Mouse (Mus musculus): Measurements from ENCODE around the gene Fzr1. TPM values are rescaled to one million over a fixed set of nuclear protein-coding genes. Genes with fewer than 3 reads are reported as not detected.

The Fzr1 gene
- polyA plus RNA-seq, 1 experiment from 2014 or later: 85.7 TPM

- H3K9ac ChIP-seq: no peak overlapping the region
- no peak overlapping the region for H3K27ac ChIP-seq
Measured at GRCm38 (mm10) chr10:81355533-81355932, 22.8 kb downstream of the Fzr1 start.

GRCm38 (mm10) chr10:81354738-81355477 is 23.4 kb downstream of the Fzr1 start:
- H3K4me3 ChIP-seq (replicated peaks): no peak overlapping the region
- H3K4me2 ChIP-seq (replicated peaks): no peak overlapping the region
- H3K9me3 ChIP-seq: no peaks in the 10 kb centered on the region
- WGBS: 74% methylated on average over 9 of the region's 9 CpGs
- H3K4me1 ChIP-seq (replicated peaks): peaks cover 35% of the 10 kb centered on the region
- H3K27me3 ChIP-seq (replicated peaks): no peaks in the 10 kb centered on the region
- H3K36me3 ChIP-seq: no peaks in the 10 kb centered on the region
- no peak overlapping the region for H3K27ac ChIP-seq
- peak overlapping the region; percentile 13; the same call in 1 of the 2 replicates for H3K9ac ChIP-seq
- no peak for ATAC-seq

More at GRCm38 (mm10) chr10:81355533-81355932, 22.8 kb downstream of the Fzr1 start:
- Histone ChIP-seq H3K27me3 (replicated peaks) (no peaks in the 10 kb centered on the region), H3K4me3 (replicated peaks) (no peak overlapping the region), H3K36me3 (no peaks in the 10 kb centered on the region), H3K9me3 (no peaks in the 10 kb centered on the region), H3K4me1 (replicated peaks) (peaks cover 38% of the 10 kb centered on the region), H3K4me2 (replicated peaks) (no peak overlapping the region)
- ATAC-seq: no peak
- 88% methylated on average over 4 of the region's 4 CpGs for WGBS

DNA sequence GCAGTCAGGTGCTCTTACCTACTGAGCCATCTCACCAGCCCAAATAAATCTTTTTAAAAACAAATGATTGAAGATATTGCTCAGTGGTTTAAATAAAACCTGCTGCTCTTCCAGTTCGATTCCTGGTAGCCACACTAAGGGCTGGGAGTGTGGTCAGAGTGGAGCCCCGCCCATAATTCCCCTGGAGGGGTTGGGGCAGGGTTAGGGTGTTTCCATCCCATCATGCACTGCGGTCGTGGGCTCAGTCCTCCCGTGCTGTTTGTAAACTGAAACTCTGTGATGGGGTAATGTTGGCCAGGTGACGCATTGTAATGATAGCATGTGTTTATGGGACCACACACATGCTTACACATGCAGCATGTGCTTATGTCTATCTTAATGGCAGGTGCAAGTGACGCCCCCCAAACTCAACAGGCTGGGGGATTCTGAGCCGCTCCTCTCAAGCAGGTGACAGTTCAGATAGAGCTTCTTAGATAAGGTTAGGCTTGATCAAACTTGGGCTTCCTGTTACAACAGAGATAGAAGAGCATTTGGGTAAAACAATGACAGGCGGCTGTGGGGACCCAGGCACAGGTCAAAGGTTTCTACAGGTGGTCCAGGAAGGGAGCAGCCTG is 26.5 kb downstream of the Fzr1 start:
- peak overlapping the region; percentile 40; the same call in 1 of the 2 replicates for H3K27ac ChIP-seq
- 0 out of 2 replicates have a peak, but pooled peaks cover 6% of the 10 kb centered on the region for H3K36me3 ChIP-seq
- H3K9ac ChIP-seq: no peak overlapping the region; the same call in 1 of the 2 replicates
- H3K4me2 ChIP-seq (replicated peaks): peak overlapping the region; percentile 35; the same call in 1 of the 2 replicates
- no peaks in the 10 kb centered on the region for H3K27me3 ChIP-seq (replicated peaks)
- peaks cover 37% of the 10 kb centered on the region for H3K4me1 ChIP-seq (replicated peaks)
- no peaks in the 10 kb centered on the region for H3K9me3 ChIP-seq
- WGBS: 14% methylated on average over 9 of the region's 9 CpGs
- no peak for ATAC-seq
- no peak overlapping the region for H3K4me3 ChIP-seq (replicated peaks)

DNA sequence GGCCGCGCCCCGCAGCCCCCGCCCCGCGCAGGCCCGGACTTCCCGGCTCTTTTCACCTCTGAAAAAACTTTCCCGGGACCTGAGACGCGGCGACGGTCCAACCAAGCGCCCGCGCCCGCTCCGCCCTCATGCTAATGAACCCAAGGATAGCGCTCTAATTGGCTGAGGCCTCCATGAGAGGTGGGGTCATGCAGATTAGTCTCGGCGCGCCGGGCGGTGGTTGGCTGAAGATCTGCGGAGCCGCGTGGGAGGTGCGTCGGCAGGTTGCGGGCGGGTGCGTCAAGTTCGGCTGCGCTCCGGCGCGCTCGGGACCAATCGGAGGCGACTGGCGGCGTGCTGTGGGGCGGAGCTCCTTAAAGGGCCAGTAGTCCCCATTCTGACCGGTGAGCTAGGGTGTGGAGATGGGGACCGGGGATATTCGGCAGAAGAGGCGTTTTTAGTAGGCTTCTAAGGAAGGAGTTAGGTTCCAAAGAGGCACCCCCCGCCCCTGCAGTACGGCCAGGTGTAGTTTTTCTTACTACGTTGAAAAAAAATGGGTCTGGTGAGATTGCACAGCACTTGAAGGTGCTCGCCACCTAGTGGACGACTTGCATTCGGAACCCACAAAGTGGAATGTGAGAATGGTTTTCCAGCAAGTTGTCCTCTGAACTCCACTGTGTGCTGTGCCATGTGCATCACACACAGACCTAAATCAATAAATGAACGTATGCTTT is 27.8 kb downstream of the Fzr1 start, which contains the start of gene Hmg20b:
Gene Hmg20b, minus strand, starts transcription at position 130 of the 713 bp plus-strand sequence.
- Histone ChIP-seq H3K4me3 (replicated peaks) (peak within 1 kb of the TSS; percentile 78), H3K4me1 (replicated peaks) (peaks cover 37% of the 10 kb centered on the region), H3K36me3 (0 out of 2 replicates have a peak, but pooled peaks cover 9% of the 10 kb centered on the region), H3K9me3 (no peaks in the 10 kb centered on the region), H3K27ac (peak within 1 kb of the TSS; percentile 78), H3K4me2 (replicated peaks) (peak within 1 kb of the TSS; percentile 84), H3K9ac (peak within 1 kb of the TSS; percentile 82), H3K27me3 (replicated peaks) (no peaks in the 10 kb centered on the region)
- peak; percentile 93 for ATAC-seq
- WGBS: under 1% methylated on average over 54 of the region's 54 CpGs

DNA sequence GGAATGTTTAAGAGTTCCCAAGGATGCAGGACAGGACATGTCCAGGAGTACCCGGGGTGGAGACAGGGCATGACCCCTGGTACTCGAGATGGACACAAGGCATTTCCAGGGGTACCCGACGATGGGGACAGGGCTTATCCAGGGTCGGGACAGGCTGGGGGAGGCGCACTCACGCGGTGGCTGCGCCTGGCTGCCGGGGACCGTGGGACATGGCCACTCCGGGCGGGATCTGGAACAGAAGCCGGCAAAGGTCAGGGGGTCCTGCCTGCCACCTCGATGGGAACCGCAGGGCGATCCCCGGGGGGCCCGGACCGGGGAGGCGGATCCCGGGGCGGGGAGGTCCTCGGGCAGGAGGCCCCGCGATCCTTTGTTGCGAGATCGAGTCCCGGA is 28.4 kb downstream of the Fzr1 start:
- Histone ChIP-seq H3K4me1 (replicated peaks) (peaks cover 37% of the 10 kb centered on the region), H3K36me3 (0 out of 2 replicates have a peak, but pooled peaks cover 9% of the 10 kb centered on the region), H3K9ac (peak overlapping the region; percentile 82), H3K9me3 (no peaks in the 10 kb centered on the region), H3K27ac (peak overlapping the region; percentile 77), H3K4me2 (replicated peaks) (peak overlapping the region; percentile 84), H3K4me3 (replicated peaks) (peak overlapping the region; percentile 78), H3K27me3 (replicated peaks) (no peaks in the 10 kb centered on the region)
- under 1% methylated on average over 29 of the region's 29 CpGs for WGBS
- ATAC-seq: no peak; the same call in 1 of the 2 replicates

GRCm38 (mm10) chr10:81349146-81349545 is 29.2 kb downstream of the Fzr1 start:
- Histone ChIP-seq H3K4me2 (replicated peaks) (peak overlapping the region; percentile 84), H3K9me3 (no peaks in the 10 kb centered on the region), H3K27ac (peak overlapping the region; percentile 45; the same call in 1 of the 2 replicates), H3K36me3 (0 out of 2 replicates have a peak, but pooled peaks cover 9% of the 10 kb centered on the region), H3K4me3 (replicated peaks) (peak overlapping the region; percentile 78), H3K4me1 (replicated peaks) (peaks cover 37% of the 10 kb centered on the region), H3K9ac (peak overlapping the region; percentile 82), H3K27me3 (replicated peaks) (no peaks in the 10 kb centered on the region; the same call in 1 of the 2 replicates)
- ATAC-seq: peak; percentile 35
- 4% methylated on average over 12 of the region's 12 CpGs for WGBS

- Histone ChIP-seq H3K4me3 (replicated peaks) (peak overlapping the region; percentile 31), H3K9ac (peak overlapping the region; percentile 35; the same call in 1 of the 2 replicates), H3K9me3 (no peaks in the 10 kb centered on the region), H3K27ac (peak overlapping the region; percentile 59; the same call in 1 of the 2 replicates), H3K27me3 (replicated peaks) (peaks cover 13% of the 10 kb centered on the region), H3K36me3 (0 out of 2 replicates have a peak, but pooled peaks cover 9% of the 10 kb centered on the region), H3K4me1 (replicated peaks) (peaks cover 41% of the 10 kb centered on the region), H3K4me2 (replicated peaks) (peak overlapping the region; percentile 70)
- ATAC-seq: peak; percentile 37
- WGBS: 15% methylated on average over 54 of the region's 55 CpGs
Measured at GRCm38 (mm10) chr10:81346453-81347067, 31.8 kb downstream of the Fzr1 start.

DNA sequence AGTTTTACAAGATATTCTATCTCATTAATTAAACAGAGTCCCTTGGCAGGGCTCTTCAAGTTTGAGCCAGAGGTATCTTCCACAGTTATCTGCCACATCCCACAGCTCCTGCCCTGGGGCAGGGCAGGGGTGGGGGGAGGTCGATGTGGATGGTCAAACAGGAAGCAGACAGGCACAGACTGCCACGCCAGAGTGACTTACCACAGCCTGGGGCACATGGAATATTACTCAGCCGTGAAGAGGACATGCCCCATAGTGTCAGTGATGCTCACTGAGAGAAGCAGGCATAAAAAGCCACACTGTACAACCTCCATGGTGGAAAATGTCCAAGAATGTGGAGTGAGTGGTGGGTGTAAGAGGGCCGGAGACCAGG is 33.2 kb downstream of the Fzr1 start:
- peaks cover 45% of the 10 kb centered on the region for H3K4me1 ChIP-seq (replicated peaks)
- no peak for ATAC-seq

DNA sequence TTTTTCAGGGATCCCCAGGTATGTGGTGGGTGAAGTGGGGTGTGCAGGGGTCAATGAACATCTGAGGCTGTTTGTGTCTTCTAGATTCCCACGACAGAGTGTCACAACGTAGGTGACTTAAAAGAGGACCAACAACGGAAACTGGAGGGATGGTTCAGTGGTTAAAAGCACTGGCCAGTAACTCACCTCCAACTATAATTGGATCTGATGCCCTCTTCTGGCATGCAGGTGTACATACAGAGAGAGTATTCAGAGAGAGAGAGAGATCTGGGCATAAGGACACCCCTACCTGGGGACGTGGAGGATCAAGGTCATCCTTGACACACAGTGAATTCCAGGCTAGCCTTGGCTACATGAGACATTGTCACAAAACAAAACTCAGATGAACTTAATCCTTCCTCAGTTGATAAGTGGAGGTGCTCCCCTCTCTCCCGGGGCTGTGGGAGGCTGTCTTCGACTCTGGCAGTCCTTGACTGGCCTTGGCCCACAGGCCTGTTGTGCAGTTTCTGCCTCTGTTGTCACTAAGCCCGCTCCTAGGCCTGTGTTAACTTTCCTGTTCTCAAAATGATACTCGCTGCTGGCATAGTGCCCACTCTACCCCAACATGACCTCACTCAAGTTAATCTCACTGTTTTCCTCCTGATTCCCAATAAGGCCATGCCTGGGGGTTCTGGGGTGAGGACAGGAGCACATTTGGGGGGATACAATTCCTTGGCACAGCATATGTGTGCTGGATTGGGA is 33.7 kb downstream of the Fzr1 start:
- H3K27me3 ChIP-seq (replicated peaks): peaks cover 13% of the 10 kb centered on the region
- no peak overlapping the region for H3K4me3 ChIP-seq (replicated peaks)
- ATAC-seq: no peak
- no peaks in the 10 kb centered on the region for H3K9me3 ChIP-seq
- WGBS: 48% methylated on average over 8 of the region's 8 CpGs
- 0 out of 2 replicates have a peak, but pooled peaks cover 9% of the 10 kb centered on the region for H3K36me3 ChIP-seq
- no peak overlapping the region for H3K4me2 ChIP-seq (replicated peaks)
- peaks cover 42% of the 10 kb centered on the region for H3K4me1 ChIP-seq (replicated peaks)
- no peak overlapping the region for H3K27ac ChIP-seq
- H3K9ac ChIP-seq: no peak overlapping the region

More for the DNA sequence above, 33.2 kb downstream of the Fzr1 start:
- Histone ChIP-seq H3K4me3 (replicated peaks) (no peak overlapping the region), H3K36me3 (0 out of 2 replicates have a peak, but pooled peaks cover 9% of the 10 kb centered on the region), H3K27me3 (replicated peaks) (peaks cover 13% of the 10 kb centered on the region), H3K9me3 (no peaks in the 10 kb centered on the region), H3K4me2 (replicated peaks) (no peak overlapping the region), H3K9ac (no peak overlapping the region), H3K27ac (no peak overlapping the region)
- WGBS: 85% methylated on average over 4 of the region's 4 CpGs

- 5% methylated on average over 64 of the region's 67 CpGs for WGBS
- peaks cover 13% of the 10 kb centered on the region for H3K27me3 ChIP-seq (replicated peaks)
- 0 out of 2 replicates have a peak, but pooled peaks have one; percentile 4 for ATAC-seq
Measured at GRCm38 (mm10) chr10:81342686-81343505, 35.4 kb downstream of the Fzr1 start, which contains the start of gene Gipc3. Gipc3 (minus strand) TSS chr10:81343266.

More at GRCm38 (mm10) chr10:81342686-81343505, 35.4 kb downstream of the Fzr1 start, which contains the start of gene Gipc3:
- no peak within 1 kb of the TSS for H3K27ac ChIP-seq
- peak within 1 kb of the TSS; percentile 53 for H3K9ac ChIP-seq
- H3K36me3 ChIP-seq: 0 out of 2 replicates have a peak, but pooled peaks cover 9% of the 10 kb centered on the region
- peak within 1 kb of the TSS; percentile 51 for H3K4me3 ChIP-seq (replicated peaks)
- H3K4me1 ChIP-seq (replicated peaks): peaks cover 31% of the 10 kb centered on the region
- H3K9me3 ChIP-seq: no peaks in the 10 kb centered on the region
- peak within 1 kb of the TSS; percentile 93 for H3K4me2 ChIP-seq (replicated peaks)

Data from intestine, embryonic 15.5 days (tissue).